Mouse (Mus musculus) kidney, adult 2 months (tissue): ENCODE measurements at regions not wholly inside any gene's neighbourhood (a gene's known extent, or its start where the extent isn't known, plus 50 kb on each side); places are given as distances from the start of the nearest gene placed in this dataset.

Experiments
- CTCF ChIP-seq: fragments of 200-500 bp; conservative IDR thresholded peaks from 2 replicates; pipeline ENCODE4 v1.5.1; 2011; ENCODE audit warnings: low read depth, mild to moderate bottlenecking, control low read depth, low read length, moderate library complexity, mixed read lengths; ENCODE audit not compliant: insufficient read depth, insufficient read length
- POLR2A ChIP-seq: fragments of 200-500 bp; IDR thresholded peaks from one replicate; pipeline ENCODE4 v1.6.1; 2011; ENCODE audit warnings: low read depth, low read length, control low read depth

- TF ChIP-seq POLR2A: no peak
- TF ChIP-seq CTCF: no peak
Observed at GRCm38 (mm10) chr7:138640492-138641165, 205.2 kb upstream of the Ppp2r2d start.
